Mouse (Mus musculus): ENCODE data around the gene Pgap3. TPM values are rescaled to one million over a fixed set of nuclear protein-coding genes. Genes with fewer than 3 reads are reported as not detected.

Gene Pgap3
- polyA plus RNA-seq, 1 experiment from 2014 or later, result 6.9 TPM

DNA sequence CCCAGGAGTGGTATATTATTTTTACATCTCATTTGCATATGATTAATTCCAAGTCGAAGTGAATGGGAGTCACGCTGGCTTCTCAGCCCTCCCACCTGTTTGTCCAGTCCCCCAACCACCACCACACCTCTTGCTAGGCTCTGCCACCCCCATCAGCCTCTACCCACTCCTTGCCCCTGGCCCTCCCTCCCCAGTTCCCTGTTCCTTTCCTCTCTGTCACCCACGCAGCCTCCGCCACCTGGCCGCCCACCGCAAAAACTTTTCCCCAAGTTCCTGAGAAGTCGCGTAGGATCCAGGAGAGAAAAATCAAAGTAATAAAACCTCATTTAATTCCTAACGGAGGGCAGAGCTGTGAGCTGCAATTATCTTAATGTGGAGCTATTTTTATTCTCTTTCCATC lies 54.1 kb downstream of the Pgap3 start:
- Histone ChIP-seq H3K4me1 (replicated peaks; ENCODE audit: control insufficient read depth, insufficient read depth, low read length) (peaks cover 6% of the 10 kb centered on the region; the same call in 1 of the 2 replicates), H3K27ac (no peak overlapping the region), H3K4me2 (replicated peaks) (no peak overlapping the region), H3K9ac (no peak overlapping the region), H3K36me3 (replicated peaks; ENCODE audit: control insufficient read depth, insufficient read depth) (no peaks in the 10 kb centered on the region), H3K4me3 (replicated peaks; ENCODE audit: low read length) (no peak overlapping the region), H3K27me3 (ENCODE audit: control insufficient read depth, insufficient read depth, low read length) (peaks cover 74% of the 10 kb centered on the region), H3K9me3 (ENCODE audit: control insufficient read depth, low read length) (no peaks in the 10 kb centered on the region)
- ATAC-seq (ENCODE audit: low FRiP score), result no peak
- WGBS, result 9% methylated on average over 9 of the region's 9 CpGs
- no peak for DNase-seq (ENCODE audit: low spot score)

DNA sequence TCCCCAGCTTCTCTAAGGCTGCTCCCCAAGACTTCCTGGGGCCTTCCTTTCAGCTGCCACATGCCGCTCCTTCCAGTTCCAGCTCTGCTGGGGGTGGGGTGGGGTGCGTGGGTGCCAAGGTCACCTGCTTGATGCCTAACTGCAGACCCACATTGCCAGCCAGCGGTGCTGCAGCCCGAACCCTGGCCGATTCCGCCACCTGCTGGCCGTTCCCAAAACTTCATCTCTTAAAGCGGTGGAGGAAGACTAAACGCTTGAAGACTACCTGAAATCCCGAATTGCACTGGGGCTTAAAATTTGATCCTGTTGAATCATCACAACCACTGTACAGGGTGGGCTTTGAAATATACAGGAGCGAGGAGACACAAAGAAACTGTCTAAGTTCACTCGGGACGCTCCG lies 55.0 kb downstream of the Pgap3 start:
- Histone ChIP-seq H3K36me3 (replicated peaks; ENCODE audit: control insufficient read depth, insufficient read depth) (no peaks in the 10 kb centered on the region), H3K4me1 (replicated peaks; ENCODE audit: control insufficient read depth, insufficient read depth, low read length) (peaks cover 6% of the 10 kb centered on the region; the same call in 1 of the 2 replicates), H3K4me3 (replicated peaks; ENCODE audit: low read length) (no peak overlapping the region), H3K4me2 (replicated peaks) (peak overlapping the region; percentile 39; the same call in 1 of the 2 replicates), H3K9me3 (ENCODE audit: control insufficient read depth, low read length) (no peaks in the 10 kb centered on the region), H3K27me3 (ENCODE audit: control insufficient read depth, insufficient read depth, low read length) (peaks cover 71% of the 10 kb centered on the region), H3K9ac (no peak overlapping the region), H3K27ac (no peak overlapping the region)
- WGBS, result 2% methylated on average over 14 of the region's 14 CpGs
- DNase-seq (ENCODE audit: low spot score), result peak; percentile 81
- no peak for ATAC-seq (ENCODE audit: low FRiP score)

DNA sequence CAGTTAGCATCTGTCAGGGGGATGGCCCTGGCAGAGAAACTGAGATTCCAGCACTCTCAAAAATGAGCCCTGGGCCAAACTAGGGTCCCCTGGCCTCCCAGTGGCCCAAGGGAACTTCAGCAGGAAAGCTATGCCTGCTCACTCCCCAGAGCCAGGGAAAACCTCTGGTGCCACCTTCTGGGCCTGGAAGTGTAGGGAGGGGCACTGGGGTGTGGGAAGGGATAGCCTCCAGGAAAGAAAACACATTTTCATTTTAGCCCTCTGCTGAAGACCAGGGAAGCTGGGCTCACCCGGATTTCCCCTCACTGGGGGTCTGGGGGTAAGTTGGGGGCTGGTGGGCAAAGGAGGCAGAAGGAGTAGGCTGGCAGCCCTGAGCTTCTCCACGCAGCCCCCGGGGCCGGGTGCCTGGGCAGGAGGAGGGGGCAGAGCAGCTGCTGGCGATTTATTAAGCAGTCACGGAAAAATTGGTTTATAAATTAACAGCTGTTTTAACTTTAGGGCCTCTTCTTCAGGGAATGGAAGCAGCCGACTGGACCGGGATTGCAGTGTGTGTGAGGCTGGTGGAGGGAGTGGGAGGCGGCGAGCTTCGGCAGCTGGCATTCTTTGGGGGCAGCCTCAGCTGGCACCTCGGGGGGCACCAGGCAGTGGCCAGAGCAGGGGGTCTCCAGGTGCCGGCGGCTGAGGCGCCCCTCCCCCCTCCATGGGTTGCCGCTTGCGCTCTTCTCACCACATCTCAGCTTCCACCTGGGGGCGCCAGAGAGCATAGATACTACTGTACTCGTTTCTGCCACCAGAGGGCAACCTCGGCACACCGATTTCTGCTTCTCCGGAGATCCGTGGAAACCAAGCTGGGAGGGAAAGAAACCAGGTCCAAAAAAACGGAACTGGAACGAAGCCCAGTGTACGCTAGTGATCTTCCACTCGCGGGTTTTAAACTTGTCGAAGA lies 58.0 kb downstream of the Pgap3 start:
- Histone ChIP-seq H3K27ac (no peak overlapping the region), H3K36me3 (replicated peaks; ENCODE audit: control insufficient read depth, insufficient read depth) (no peaks in the 10 kb centered on the region), H3K9ac (no peak overlapping the region), H3K9me3 (ENCODE audit: control insufficient read depth, low read length) (no peaks in the 10 kb centered on the region), H3K27me3 (ENCODE audit: control insufficient read depth, insufficient read depth, low read length) (peaks cover 66% of the 10 kb centered on the region), H3K4me3 (replicated peaks; ENCODE audit: low read length) (peak overlapping the region; percentile 11; the same call in 1 of the 2 replicates), H3K4me2 (replicated peaks) (peak overlapping the region; percentile 40), H3K4me1 (replicated peaks; ENCODE audit: control insufficient read depth, insufficient read depth, low read length) (peaks cover 16% of the 10 kb centered on the region; the same call in 1 of the 2 replicates)
- DNase-seq (ENCODE audit: low spot score) (peak; percentile 98), ATAC-seq (ENCODE audit: low FRiP score) (0 out of 2 replicates have a peak, but pooled peaks have one; percentile 43)
- WGBS, result under 1% methylated on average over 29 of the region's 29 CpGs

DNA sequence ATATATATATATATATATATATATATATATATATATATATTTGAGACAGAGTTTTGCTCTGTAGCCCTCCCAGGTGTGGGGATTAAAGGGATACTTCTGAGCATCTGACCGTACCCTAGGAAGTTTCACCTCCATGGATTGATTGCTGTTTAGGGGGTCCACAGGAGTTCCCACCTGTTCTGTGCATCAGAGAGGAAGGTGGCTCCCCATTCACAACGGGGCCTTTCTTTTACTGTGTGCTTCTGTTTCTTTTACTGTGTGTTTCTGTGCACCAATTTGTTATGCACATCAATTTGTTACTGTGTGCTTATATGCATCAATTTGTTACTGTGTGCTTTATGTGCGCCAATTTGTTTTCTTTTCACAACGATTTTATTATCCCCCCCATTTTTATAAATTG lies 59.1 kb downstream of the Pgap3 start:
- no peak overlapping the region for H3K4me2 ChIP-seq (replicated peaks)
- H3K4me3 ChIP-seq (replicated peaks; ENCODE audit: low read length), result no peak overlapping the region
- peaks cover 66% of the 10 kb centered on the region for H3K27me3 ChIP-seq (ENCODE audit: control insufficient read depth, insufficient read depth, low read length)
- DNase-seq (ENCODE audit: low spot score), result no peak
- H3K4me1 ChIP-seq (replicated peaks; ENCODE audit: control insufficient read depth, insufficient read depth, low read length), result peaks cover 16% of the 10 kb centered on the region; the same call in 1 of the 2 replicates
- no peaks in the 10 kb centered on the region for H3K9me3 ChIP-seq (ENCODE audit: control insufficient read depth, low read length)
- H3K27ac ChIP-seq, result no peak overlapping the region
- no peaks in the 10 kb centered on the region for H3K36me3 ChIP-seq (replicated peaks; ENCODE audit: control insufficient read depth, insufficient read depth)
- no peak for ATAC-seq (ENCODE audit: low FRiP score)
- WGBS, result 52% methylated on average over 4 of the region's 4 CpGs
- no peak overlapping the region for H3K9ac ChIP-seq

DNA sequence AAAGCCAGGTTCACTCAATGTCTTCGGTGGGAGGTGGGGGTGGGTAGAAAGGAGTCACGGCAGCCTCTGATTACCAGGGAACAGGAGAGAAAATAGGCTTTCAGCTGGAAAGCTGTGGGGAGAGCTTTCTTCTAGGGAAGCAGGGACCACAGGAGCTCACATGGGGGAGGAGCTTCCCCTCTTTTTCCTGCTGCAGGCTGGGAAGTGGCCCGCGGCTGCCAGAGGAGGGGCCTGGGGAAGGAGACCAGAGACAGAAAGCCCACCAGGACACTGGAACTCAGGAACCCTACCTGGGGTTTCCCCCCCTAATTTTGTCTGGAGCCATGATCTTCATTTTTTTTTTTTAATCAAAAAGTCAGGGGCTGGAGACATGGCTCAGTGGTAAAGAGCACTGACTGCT lies 59.7 kb downstream of the Pgap3 start:
- 4% methylated on average over 4 of the region's 4 CpGs for WGBS
- Histone ChIP-seq H3K27ac (no peak overlapping the region), H3K4me1 (replicated peaks; ENCODE audit: control insufficient read depth, insufficient read depth, low read length) (peaks cover 16% of the 10 kb centered on the region; the same call in 1 of the 2 replicates), H3K9ac (no peak overlapping the region), H3K36me3 (replicated peaks; ENCODE audit: control insufficient read depth, insufficient read depth) (no peaks in the 10 kb centered on the region), H3K4me3 (replicated peaks; ENCODE audit: low read length) (no peak overlapping the region), H3K4me2 (replicated peaks) (no peak overlapping the region), H3K27me3 (ENCODE audit: control insufficient read depth, insufficient read depth, low read length) (peaks cover 66% of the 10 kb centered on the region), H3K9me3 (ENCODE audit: control insufficient read depth, low read length) (no peaks in the 10 kb centered on the region)
- ATAC-seq (ENCODE audit: low FRiP score) (no peak), DNase-seq (ENCODE audit: low spot score) (no peak)

DNA sequence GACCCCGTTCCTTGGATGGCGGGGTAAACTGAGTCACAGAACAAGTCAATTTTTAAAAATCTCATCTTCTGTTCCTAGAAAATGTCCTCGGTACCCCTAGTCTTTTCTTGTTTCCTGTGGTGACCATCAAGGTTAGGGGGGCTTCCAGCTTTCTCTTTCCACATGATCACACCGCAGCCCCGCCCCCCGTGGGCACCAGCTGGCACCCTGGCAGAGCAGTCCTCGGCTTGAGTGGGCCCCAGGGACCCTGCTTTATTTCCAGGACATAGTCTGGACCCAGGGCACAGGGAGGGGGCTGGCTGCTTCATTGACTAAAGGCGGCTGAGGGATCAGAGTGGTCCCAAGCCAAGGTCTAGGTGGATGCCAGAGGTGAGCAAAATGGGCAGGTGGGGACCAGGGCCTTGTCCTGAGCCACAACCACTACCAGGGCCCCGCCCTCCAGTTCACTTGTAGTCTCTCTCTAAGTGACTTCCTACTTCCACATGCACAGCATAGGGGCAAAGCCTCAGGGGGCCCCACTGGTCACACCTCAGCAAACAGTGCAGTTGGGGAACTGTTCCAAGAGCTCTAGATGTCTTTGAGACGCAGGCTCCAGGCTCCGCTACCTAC lies 60.5 kb downstream of the Pgap3 start:
- Histone ChIP-seq H3K27ac (peak overlapping the region; percentile 90), H3K36me3 (replicated peaks; ENCODE audit: control insufficient read depth, insufficient read depth) (no peaks in the 10 kb centered on the region), H3K27me3 (ENCODE audit: control insufficient read depth, insufficient read depth, low read length) (peaks cover 69% of the 10 kb centered on the region), H3K4me3 (replicated peaks; ENCODE audit: low read length) (peak overlapping the region; percentile 45; the same call in 1 of the 2 replicates), H3K4me1 (replicated peaks; ENCODE audit: control insufficient read depth, insufficient read depth, low read length) (peaks cover 17% of the 10 kb centered on the region; the same call in 1 of the 2 replicates), H3K9ac (no peak overlapping the region), H3K4me2 (replicated peaks) (peak overlapping the region; percentile 92), H3K9me3 (ENCODE audit: control insufficient read depth, low read length) (no peaks in the 10 kb centered on the region)
- ATAC-seq (ENCODE audit: low FRiP score), result no peak; the same call in 1 of the 2 replicates
- WGBS, result 13% methylated on average over 11 of the region's 11 CpGs
- no peak for DNase-seq (ENCODE audit: low spot score)

GRCm38 (mm10) chr11:98339071-98339501 lies 61.2 kb downstream of the Pgap3 start:
- DNase-seq (ENCODE audit: low spot score), result peak; percentile 62
- peaks cover 24% of the 10 kb centered on the region; the same call in 1 of the 2 replicates for H3K4me1 ChIP-seq (replicated peaks; ENCODE audit: control insufficient read depth, insufficient read depth, low read length)
- peak overlapping the region; percentile 57 for H3K9ac ChIP-seq
- peak overlapping the region; percentile 45 for H3K4me3 ChIP-seq (replicated peaks; ENCODE audit: low read length)
- H3K4me2 ChIP-seq (replicated peaks), result peak overlapping the region; percentile 92
- peak overlapping the region; percentile 90 for H3K27ac ChIP-seq
- under 1% methylated on average over 19 of the region's 19 CpGs for WGBS
- H3K9me3 ChIP-seq (ENCODE audit: control insufficient read depth, low read length), result no peaks in the 10 kb centered on the region
- no peaks in the 10 kb centered on the region for H3K36me3 ChIP-seq (replicated peaks; ENCODE audit: control insufficient read depth, insufficient read depth)
- no peak for ATAC-seq (ENCODE audit: low FRiP score)
- H3K27me3 ChIP-seq (ENCODE audit: control insufficient read depth, insufficient read depth, low read length), result peaks cover 76% of the 10 kb centered on the region
